Mouse (Mus musculus): ENCODE measurements around the gene Fbxo8. TPM values are rescaled to one million over a fixed set of nuclear protein-coding genes. Genes with fewer than 3 reads are reported as not detected.

Gene Fbxo8
- 44.6 and 46.5 TPM in 2 replicates for polyA plus RNA-seq (2014; fragmentation: Nextera tagmentation; extraction: Ambion mirVana)

DNA sequence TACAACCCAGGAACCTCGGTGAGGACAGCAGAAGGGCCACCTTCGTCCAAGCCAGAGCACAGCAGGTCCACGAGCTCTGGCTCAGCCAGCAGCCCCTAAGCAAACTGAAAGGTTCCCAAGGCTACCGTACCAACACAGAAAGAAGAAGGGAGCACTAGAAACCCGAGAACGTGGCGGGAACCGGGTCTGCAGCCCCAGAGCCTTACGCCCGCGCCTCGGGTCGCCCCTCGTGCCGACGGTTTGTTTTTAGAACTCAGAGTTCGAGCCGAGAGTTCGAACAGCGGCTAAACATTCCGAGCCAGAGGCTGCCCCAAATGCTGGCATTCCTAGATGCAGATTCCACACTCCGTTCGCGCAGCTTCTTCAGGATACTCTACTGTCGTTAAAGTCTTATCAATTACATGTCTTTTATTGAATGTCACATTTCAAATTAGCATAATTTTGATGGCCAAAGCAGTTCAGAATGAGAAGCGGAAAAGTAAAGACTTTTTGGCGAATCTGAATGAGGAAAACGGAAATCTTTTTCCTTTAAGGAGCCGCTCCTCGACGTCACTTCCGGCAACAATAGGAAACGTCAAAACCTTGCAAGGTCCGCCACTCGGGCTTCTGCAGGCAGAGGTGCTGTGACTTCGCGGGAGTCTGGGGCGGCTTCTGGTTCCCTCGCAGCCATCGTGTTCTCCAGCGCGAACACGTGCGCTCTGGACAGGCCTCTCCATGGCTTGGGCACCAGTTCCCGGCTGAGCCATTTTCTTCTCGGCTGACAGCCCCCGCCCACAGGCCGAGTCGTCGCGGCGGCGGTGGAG is at the start of gene Fbxo8, which contains the start of gene Cep44:
TSS of gene Fbxo8 (plus strand) at position 533 of the 803 bp plus-strand sequence.
TSS of gene Cep44 (minus strand) at position 490 of the 803 bp plus-strand sequence.
- under 1% methylated on average over 53 of the region's 53 CpGs for WGBS
- peak within 1 kb of the TSS; percentile 61 for H3K4me2 ChIP-seq (replicated peaks; ENCODE audit: low read depth, low read length)
- H3K9me3 ChIP-seq (ENCODE audit: control insufficient read depth, low read depth, low read length): no peaks in the 10 kb centered on the region
- ATAC-seq (ENCODE audit: insufficient number of reproducible peaks, insufficient read depth, low FRiP score, low read depth): peak; percentile 83
- H3K4me3 ChIP-seq (ENCODE audit: low read depth, low read length): peak within 1 kb of the TSS; percentile 86
- H3K9ac ChIP-seq (replicated peaks; ENCODE audit: low read depth, low read length): peak within 1 kb of the TSS; percentile 72
- no peaks in the 10 kb centered on the region for H3K27me3 ChIP-seq (ENCODE audit: control insufficient read depth, insufficient read depth, low read length)
- H3K27ac ChIP-seq (ENCODE audit: low read length): peak within 1 kb of the TSS; percentile 83
- H3K4me1 ChIP-seq (ENCODE audit: control insufficient read depth, insufficient read depth, low read length): peaks cover 6% of the 10 kb centered on the region
- no peaks in the 10 kb centered on the region for H3K36me3 ChIP-seq (ENCODE audit: control insufficient read depth, insufficient read depth, low read length)

DNA sequence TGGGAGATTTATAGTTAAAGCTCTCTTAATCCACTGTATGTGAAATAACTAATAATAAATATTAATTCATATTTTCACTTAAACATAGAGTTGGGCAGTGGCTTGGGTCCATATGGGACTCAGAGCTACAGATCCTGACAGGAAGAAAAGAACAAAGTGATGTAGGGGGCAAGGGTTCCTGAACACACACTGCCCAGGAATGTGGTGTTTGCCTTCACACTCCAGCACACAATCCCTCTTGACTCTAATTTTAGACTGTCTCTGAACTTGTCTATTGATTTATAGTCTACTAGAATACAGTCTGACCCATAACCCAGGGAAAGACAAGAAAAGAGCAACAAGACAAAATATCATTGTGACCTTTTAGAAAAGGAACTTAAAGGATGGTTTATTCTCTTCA is 49.0 kb upstream of the Fbxo8 start:
- H3K27ac ChIP-seq (ENCODE audit: low read length): no peak overlapping the region
- no peak overlapping the region for H3K4me2 ChIP-seq (replicated peaks; ENCODE audit: low read depth, low read length)
- no peaks in the 10 kb centered on the region for H3K27me3 ChIP-seq (ENCODE audit: control insufficient read depth, insufficient read depth, low read length)
- H3K9me3 ChIP-seq (ENCODE audit: control insufficient read depth, low read depth, low read length): no peaks in the 10 kb centered on the region
- no peak for ATAC-seq (ENCODE audit: insufficient number of reproducible peaks, insufficient read depth, low FRiP score, low read depth)
- no peaks in the 10 kb centered on the region for H3K4me1 ChIP-seq (ENCODE audit: control insufficient read depth, insufficient read depth, low read length)
- H3K4me3 ChIP-seq (ENCODE audit: low read depth, low read length): no peak overlapping the region
- H3K9ac ChIP-seq (replicated peaks; ENCODE audit: low read depth, low read length): no peak overlapping the region
- no peaks in the 10 kb centered on the region for H3K36me3 ChIP-seq (ENCODE audit: control insufficient read depth, insufficient read depth, low read length)

DNA sequence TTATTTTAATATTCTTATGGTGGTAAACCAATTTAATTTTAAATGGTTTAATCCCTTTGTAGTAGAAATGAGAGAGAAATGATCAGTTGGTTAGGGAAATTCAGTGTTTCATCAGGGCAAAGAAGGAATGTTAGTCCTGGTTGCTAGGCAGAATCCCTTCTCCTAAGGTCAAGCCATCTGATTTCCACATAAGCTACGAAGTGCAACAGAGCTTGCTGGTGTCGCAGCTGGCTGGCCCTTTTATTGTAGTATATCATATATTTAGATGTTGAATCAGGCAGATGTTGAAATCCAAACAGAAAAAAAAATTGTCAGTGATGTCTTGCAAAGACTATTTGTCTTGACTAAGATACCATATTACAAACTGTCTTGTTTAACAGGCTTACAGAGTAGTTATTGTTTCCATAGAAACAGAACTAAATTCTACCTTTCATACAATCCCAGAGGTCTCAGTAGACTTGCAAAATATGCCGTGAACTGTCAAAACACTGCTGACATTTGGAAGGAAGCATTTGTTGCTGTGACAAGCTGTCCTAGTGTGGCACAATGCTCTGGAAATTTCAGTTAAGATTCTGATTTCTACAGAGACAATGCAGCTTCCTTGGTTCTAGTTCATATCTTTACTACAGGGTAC is 42.5 kb upstream of the Fbxo8 start:
- H3K36me3 ChIP-seq (ENCODE audit: control insufficient read depth, insufficient read depth, low read length): no peaks in the 10 kb centered on the region
- WGBS: 40% methylated on average over 3 of the region's 3 CpGs
- H3K4me1 ChIP-seq (ENCODE audit: control insufficient read depth, insufficient read depth, low read length): no peaks in the 10 kb centered on the region
- no peaks in the 10 kb centered on the region for H3K27me3 ChIP-seq (ENCODE audit: control insufficient read depth, insufficient read depth, low read length)
- no peak overlapping the region for H3K9ac ChIP-seq (replicated peaks; ENCODE audit: low read depth, low read length)
- no peak for ATAC-seq (ENCODE audit: insufficient number of reproducible peaks, insufficient read depth, low FRiP score, low read depth)
- H3K4me2 ChIP-seq (replicated peaks; ENCODE audit: low read depth, low read length): no peak overlapping the region
- no peak overlapping the region for H3K4me3 ChIP-seq (ENCODE audit: low read depth, low read length)
- H3K27ac ChIP-seq (ENCODE audit: low read length): no peak overlapping the region
- H3K9me3 ChIP-seq (ENCODE audit: control insufficient read depth, low read depth, low read length): no peaks in the 10 kb centered on the region

- no peak overlapping the region for H3K4me3 ChIP-seq (ENCODE audit: low read depth, low read length)
- no peaks in the 10 kb centered on the region for H3K4me1 ChIP-seq (ENCODE audit: control insufficient read depth, insufficient read depth, low read length)
- H3K9me3 ChIP-seq (ENCODE audit: control insufficient read depth, low read depth, low read length): no peaks in the 10 kb centered on the region
- WGBS: 74% methylated on average over 4 of the region's 4 CpGs
- no peak overlapping the region for H3K4me2 ChIP-seq (replicated peaks; ENCODE audit: low read depth, low read length)
- no peak overlapping the region for H3K9ac ChIP-seq (replicated peaks; ENCODE audit: low read depth, low read length)
- ATAC-seq (ENCODE audit: insufficient number of reproducible peaks, insufficient read depth, low FRiP score, low read depth): no peak
- no peaks in the 10 kb centered on the region for H3K27me3 ChIP-seq (ENCODE audit: control insufficient read depth, insufficient read depth, low read length)
- no peak overlapping the region for H3K27ac ChIP-seq (ENCODE audit: low read length)
- H3K36me3 ChIP-seq (ENCODE audit: control insufficient read depth, insufficient read depth, low read length): no peaks in the 10 kb centered on the region
Measured at GRCm38 (mm10) chr8:56508952-56509479, 41.9 kb upstream of the Fbxo8 start.

DNA sequence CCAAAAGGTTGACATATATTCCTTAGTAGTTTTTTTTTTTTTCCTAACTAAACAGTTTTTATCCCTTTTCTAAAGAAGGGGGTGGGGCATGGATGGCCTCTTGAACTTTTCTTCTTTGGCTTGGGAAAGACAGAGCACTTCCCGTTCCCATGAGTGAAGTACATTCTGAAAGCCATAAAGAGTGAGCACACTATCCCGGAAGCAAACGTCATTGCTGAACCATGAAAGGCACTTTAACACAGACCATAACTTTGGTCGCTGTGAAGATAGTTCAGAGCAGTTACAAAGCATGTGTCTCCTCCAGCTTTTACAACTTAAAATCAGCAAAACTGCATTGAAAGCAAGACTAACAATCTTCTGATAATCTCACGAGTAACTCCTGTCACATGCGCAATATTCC is 32.0 kb upstream of the Fbxo8 start:
- 72% methylated on average over 6 of the region's 6 CpGs for WGBS
- no peak overlapping the region for H3K4me2 ChIP-seq (replicated peaks; ENCODE audit: low read depth, low read length)
- no peak overlapping the region for H3K9ac ChIP-seq (replicated peaks; ENCODE audit: low read depth, low read length)
- ATAC-seq (ENCODE audit: insufficient number of reproducible peaks, insufficient read depth, low FRiP score, low read depth): no peak
- H3K4me3 ChIP-seq (ENCODE audit: low read depth, low read length): no peak overlapping the region
- no peaks in the 10 kb centered on the region for H3K4me1 ChIP-seq (ENCODE audit: control insufficient read depth, insufficient read depth, low read length)
- no peak overlapping the region for H3K27ac ChIP-seq (ENCODE audit: low read length)
- H3K9me3 ChIP-seq (ENCODE audit: control insufficient read depth, low read depth, low read length): no peaks in the 10 kb centered on the region
- H3K27me3 ChIP-seq (ENCODE audit: control insufficient read depth, insufficient read depth, low read length): no peaks in the 10 kb centered on the region
- no peaks in the 10 kb centered on the region for H3K36me3 ChIP-seq (ENCODE audit: control insufficient read depth, insufficient read depth, low read length)

- ATAC-seq (ENCODE audit: insufficient number of reproducible peaks, insufficient read depth, low FRiP score, low read depth): no peak
Measured at GRCm38 (mm10) chr8:56520249-56520648, 30.6 kb upstream of the Fbxo8 start.

DNA sequence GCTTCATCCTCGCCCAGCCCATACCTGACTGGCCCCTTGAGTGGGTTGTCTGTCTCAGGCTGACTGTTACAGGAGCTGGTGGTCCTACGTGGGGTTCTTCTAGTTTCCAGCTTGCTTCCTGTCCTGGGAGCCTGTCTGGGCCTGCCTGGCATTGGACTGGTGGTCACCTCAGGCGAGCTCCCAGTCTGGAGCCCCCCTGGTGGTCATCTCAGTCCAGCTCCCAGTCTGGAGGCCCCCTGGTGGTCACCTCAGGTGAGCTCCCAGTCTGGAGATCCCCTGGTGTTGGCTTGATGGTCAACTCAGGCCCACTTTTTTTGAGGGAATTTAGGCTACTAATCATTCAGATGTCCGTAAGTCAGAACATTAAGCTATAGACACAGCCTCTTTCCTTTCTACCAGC is 29.8 kb upstream of the Fbxo8 start:
- no peak overlapping the region for H3K4me2 ChIP-seq (replicated peaks; ENCODE audit: low read depth, low read length)
- 86% methylated on average over 4 of the region's 4 CpGs for WGBS
- ATAC-seq (ENCODE audit: insufficient number of reproducible peaks, insufficient read depth, low FRiP score, low read depth): 0 out of 2 replicates have a peak, but pooled peaks have one; percentile 23
- H3K9me3 ChIP-seq (ENCODE audit: control insufficient read depth, low read depth, low read length): no peaks in the 10 kb centered on the region
- H3K27me3 ChIP-seq (ENCODE audit: control insufficient read depth, insufficient read depth, low read length): no peaks in the 10 kb centered on the region
- no peaks in the 10 kb centered on the region for H3K36me3 ChIP-seq (ENCODE audit: control insufficient read depth, insufficient read depth, low read length)
- no peak overlapping the region for H3K4me3 ChIP-seq (ENCODE audit: low read depth, low read length)
- no peak overlapping the region for H3K27ac ChIP-seq (ENCODE audit: low read length)
- H3K9ac ChIP-seq (replicated peaks; ENCODE audit: low read depth, low read length): no peak overlapping the region
- H3K4me1 ChIP-seq (ENCODE audit: control insufficient read depth, insufficient read depth, low read length): no peaks in the 10 kb centered on the region

More at GRCm38 (mm10) chr8:56520249-56520648, 30.6 kb upstream of the Fbxo8 start:
- H3K4me3 ChIP-seq (ENCODE audit: low read depth, low read length): no peak overlapping the region
- no peak overlapping the region for H3K27ac ChIP-seq (ENCODE audit: low read length)
- H3K9ac ChIP-seq (replicated peaks; ENCODE audit: low read depth, low read length): no peak overlapping the region
- 84% methylated on average over 2 of the region's 2 CpGs for WGBS
- H3K4me2 ChIP-seq (replicated peaks; ENCODE audit: low read depth, low read length): no peak overlapping the region
- no peaks in the 10 kb centered on the region for H3K36me3 ChIP-seq (ENCODE audit: control insufficient read depth, insufficient read depth, low read length)
- H3K4me1 ChIP-seq (ENCODE audit: control insufficient read depth, insufficient read depth, low read length): no peaks in the 10 kb centered on the region
- H3K27me3 ChIP-seq (ENCODE audit: control insufficient read depth, insufficient read depth, low read length): no peaks in the 10 kb centered on the region
- H3K9me3 ChIP-seq (ENCODE audit: control insufficient read depth, low read depth, low read length): no peaks in the 10 kb centered on the region

DNA sequence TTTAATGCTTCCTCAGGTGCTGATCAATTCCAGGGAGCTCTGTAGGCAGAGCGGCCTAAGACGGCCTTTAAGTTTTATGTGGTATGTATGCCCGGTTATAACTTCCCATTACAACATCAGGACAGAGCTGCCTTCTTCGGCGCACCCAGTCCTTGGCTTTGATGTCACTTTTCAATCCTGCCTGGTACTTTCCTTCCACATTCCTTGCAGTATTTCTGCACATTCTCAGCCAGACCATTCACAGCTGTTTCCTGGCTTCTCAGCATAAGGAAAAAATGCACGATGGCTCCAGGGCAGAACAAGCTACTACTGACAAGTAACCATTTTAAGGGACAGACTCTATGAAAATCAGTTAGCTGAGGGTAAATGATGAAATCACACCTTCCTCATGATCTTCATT is 22.0 kb upstream of the Fbxo8 start:
- Histone ChIP-seq H3K4me3 (ENCODE audit: low read depth, low read length) (no peak overlapping the region), H3K9ac (replicated peaks; ENCODE audit: low read depth, low read length) (no peak overlapping the region), H3K9me3 (ENCODE audit: control insufficient read depth, low read depth, low read length) (no peaks in the 10 kb centered on the region), H3K36me3 (ENCODE audit: control insufficient read depth, insufficient read depth, low read length) (peaks cover 2% of the 10 kb centered on the region; the same call in 1 of the 2 replicates), H3K4me2 (replicated peaks; ENCODE audit: low read depth, low read length) (no peak overlapping the region), H3K4me1 (ENCODE audit: control insufficient read depth, insufficient read depth, low read length) (no peaks in the 10 kb centered on the region), H3K27ac (ENCODE audit: low read length) (no peak overlapping the region), H3K27me3 (ENCODE audit: control insufficient read depth, insufficient read depth, low read length) (no peaks in the 10 kb centered on the region)
- 69% methylated on average over 6 of the region's 6 CpGs for WGBS
- no peak for ATAC-seq (ENCODE audit: insufficient number of reproducible peaks, insufficient read depth, low FRiP score, low read depth)

Measured in stomach, embryonic 14.5 days (tissue).